Mouse (Mus musculus) right cerebral cortex, postnatal 25 days (tissue): ENCODE results near the gene Cd36.
"Not testable (repeated sequence)": the region's sequence is repeated elsewhere in the genome, so short reads cannot be mapped to it uniquely, and the experiment has no call there.

Experiments
- DNase-seq: peaks from one replicate; pipeline ENCODE4 v3.0.0; 2022

Gene Cd36

GRCm38 (mm10) chr5:17888598-17888997 lies at the start of gene Cd36:
Gene Cd36 (minus strand): TSS chr5:17888801.
- DNase-seq: no peak

- no peak for DNase-seq
These were observed 45.9 kb upstream of the Cd36 start for GRCm38 (mm10) chr5:17934501-17934900.

GRCm38 (mm10) chr5:17931588-17931987 lies 43.0 kb upstream of the Cd36 start:
- not testable (repeated sequence) for DNase-seq

DNA sequence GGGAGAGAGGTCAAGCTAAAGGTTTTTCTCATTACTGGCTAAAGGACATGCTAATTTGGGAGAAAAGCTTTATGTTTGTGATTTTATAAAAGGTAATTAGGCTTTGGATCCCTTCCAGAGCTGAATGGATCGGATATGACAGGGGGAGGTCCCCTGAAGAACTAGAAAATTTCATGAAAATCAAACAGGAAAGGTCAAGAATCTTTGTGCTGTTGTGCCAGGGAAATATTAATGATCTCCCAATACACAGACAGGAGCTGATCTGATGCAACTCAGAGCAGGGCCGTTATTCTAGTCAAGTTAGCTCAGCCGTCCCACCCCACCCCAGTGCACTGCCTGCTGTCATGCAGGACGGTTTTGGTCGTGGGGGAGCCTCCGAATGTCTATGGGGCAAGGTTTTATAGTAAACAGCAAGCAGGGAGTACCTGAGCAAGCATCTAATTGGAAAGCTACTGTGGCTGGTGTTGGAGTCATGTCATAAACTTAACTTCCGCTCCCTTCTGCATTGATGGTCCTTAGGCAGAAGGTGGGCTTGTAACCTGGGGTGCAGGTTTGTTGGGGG lies 40.5 kb upstream of the Cd36 start:
- no peak for DNase-seq

- no peak for DNase-seq
These were observed 39.9 kb upstream of the Cd36 start for GRCm38 (mm10) chr5:17928471-17928870.

DNA sequence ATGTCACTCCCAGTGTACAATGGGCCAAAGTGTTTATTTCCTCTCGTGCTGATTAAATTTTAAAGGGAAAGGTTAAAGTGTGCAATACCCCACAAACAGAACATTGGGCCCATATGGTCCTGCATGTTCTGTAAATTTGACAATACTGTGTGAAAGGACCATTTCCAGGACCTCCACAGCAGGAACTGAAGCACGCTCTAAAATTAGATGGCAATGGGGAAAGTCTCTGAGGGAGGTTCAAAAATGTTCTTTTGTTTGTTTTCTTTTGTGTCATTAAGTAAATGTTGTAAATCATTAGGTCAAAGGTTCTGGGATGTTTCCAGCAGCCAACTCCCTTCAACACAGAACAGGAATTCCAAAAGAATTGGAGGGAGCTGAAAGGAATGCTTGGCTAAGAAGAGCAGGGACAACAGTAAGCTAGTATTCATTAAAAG lies 35.5 kb upstream of the Cd36 start:
- no peak for DNase-seq

GRCm38 (mm10) chr5:17923648-17924047 lies 35.0 kb upstream of the Cd36 start:
- no peak for DNase-seq

DNA sequence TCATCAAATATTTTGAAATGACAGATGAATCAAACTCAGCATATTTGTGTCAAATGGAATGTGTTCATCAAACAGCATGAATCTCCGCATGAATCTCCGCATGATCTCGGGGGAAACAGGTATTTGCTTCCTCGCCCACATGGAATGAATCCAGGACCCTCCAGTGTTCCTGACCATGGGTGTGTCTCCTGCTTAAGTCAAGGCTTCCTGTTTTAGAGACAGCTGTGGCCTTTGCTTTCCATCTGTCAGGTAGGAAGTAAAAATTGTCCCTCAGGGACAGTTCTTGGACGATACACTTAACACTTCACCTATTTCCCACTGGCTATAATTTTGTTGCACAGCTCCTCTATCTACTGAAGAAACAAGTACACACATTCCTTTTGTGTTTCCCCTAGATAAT lies 30.4 kb upstream of the Cd36 start:
- no peak for DNase-seq

- no peak for DNase-seq
These were observed 16.2 kb upstream of the Cd36 start for GRCm38 (mm10) chr5:17904766-17905165.

- no peak for DNase-seq
These were observed 10.3 kb upstream of the Cd36 start for GRCm38 (mm10) chr5:17898948-17899347.

DNA sequence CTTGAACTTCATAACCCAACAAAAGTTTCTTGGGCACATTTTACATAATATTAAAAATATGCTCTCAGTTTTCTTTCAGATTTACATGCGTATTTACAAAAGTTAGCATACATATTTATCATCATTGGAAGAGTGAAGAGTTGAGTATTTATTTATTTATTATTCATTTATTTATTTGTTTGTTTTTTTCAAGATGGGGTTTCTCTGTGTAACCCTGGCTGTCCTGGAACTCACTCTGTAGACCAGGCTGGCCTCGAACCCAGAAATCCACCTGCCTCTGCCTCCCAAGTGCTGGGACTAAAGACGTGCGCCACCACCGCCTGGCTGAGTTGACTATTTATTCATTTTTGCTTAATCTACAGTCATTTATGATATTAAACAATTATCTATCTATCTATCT lies 9.0 kb upstream of the Cd36 start:
- DNase-seq: not testable (repeated sequence)

GRCm38 (mm10) chr5:17893577-17894172 lies 5.1 kb upstream of the Cd36 start:
- DNase-seq: no peak

- DNase-seq: no peak
These were observed 690 bp upstream of the Cd36 start for GRCm38 (mm10) chr5:17889291-17889690.

DNA sequence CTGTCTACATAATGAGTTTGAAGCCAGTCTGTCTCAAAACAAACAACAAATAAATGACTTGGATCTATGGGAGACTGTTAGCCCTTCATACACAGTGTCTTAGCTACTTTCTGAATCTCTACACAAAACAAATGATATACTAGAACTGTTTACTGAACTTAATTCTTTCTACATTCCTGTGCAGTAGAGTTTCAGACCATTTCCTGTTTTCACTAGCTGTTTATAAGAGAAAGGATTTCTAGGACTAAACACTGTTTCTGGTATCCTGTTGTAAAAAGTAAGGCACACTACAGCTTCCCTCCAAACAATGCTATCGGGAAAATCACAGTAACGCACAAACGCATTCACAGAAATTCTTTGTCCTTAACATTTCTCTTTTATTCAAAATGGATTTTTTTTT lies 2.2 kb downstream of the Cd36 start:
- no peak for DNase-seq

- DNase-seq: no peak
These were observed 5.2 kb downstream of the Cd36 start for GRCm38 (mm10) chr5:17883357-17883875.

- DNase-seq: no peak
These were observed 7.1 kb downstream of the Cd36 start for GRCm38 (mm10) chr5:17881542-17881896.

DNA sequence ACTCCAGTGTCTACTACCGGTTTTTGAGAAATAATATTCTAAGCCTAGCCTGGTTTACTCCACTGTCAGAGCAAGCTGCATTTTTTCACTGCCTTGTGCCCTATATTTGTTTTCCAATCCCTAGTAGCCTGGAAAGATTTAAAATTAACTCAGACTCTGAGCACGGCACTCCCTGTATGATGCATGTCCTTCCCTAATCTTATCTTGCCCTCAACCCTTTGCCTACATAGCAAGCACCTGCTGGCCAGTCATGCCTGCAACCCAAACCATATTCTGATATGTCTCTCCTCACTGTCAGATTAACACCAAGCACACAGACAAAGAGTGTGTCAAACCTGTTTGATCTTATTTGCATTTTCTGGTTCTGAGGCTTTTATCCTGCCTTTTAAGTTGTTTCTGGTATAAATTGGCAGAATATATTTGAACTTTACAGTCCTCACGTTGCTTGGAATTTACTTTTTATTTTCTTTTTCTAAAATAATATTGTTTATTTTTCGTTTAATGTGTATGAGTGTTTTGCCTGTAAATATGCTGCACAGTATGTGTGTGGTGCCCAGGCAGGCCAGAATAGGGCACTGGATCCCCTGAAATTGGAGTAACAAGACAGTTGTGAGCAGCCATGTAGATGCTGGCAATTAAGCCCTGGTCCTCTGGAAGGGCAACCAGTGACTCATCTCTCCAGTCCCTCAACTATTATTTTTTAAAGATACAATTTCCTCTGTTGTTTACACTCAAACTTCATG lies 7.6 kb downstream of the Cd36 start:
- DNase-seq: no peak

DNA sequence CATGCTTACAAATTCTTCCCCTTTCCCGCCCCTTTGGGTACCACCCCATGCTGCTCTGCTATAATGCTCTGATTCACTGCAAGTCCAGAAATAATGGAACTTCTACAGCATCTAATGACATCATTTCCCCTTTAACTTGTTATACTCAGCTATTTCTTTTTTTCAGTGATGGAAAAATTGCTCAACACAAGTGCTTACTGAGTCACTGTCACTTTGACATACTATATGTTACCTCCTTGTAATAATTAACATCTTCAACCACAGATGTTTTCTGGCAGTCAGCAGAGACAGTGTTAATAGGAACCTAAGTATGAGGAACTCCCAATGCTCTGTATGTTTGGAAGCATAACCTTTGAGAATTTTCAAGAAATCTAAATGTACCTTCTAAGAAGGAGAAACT lies 8.7 kb downstream of the Cd36 start:
- DNase-seq: no peak

GRCm38 (mm10) chr5:17877044-17877443 lies 11.6 kb downstream of the Cd36 start:
- no peak for DNase-seq

- DNase-seq: no peak
These were observed 12.0 kb downstream of the Cd36 start for GRCm38 (mm10) chr5:17876637-17877036.

DNA sequence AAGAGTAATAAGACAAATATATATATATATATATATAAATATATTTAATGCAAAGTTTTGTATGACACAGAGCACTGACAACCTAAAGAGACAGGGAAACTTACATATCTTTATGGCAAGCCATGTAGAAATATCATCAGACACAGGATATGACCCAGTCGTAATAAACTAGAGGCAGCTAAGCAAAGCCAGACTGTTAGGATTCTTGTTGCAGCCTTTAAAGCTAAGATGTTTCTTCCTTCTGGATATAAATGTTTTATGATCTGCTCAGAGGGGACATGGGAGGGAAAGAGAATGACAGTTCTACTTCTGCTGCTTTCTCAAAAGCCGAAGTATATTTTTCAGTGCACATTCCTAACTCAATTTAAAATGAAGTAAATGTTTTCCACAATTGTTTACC lies 14.3 kb downstream of the Cd36 start:
- DNase-seq: no peak

DNA sequence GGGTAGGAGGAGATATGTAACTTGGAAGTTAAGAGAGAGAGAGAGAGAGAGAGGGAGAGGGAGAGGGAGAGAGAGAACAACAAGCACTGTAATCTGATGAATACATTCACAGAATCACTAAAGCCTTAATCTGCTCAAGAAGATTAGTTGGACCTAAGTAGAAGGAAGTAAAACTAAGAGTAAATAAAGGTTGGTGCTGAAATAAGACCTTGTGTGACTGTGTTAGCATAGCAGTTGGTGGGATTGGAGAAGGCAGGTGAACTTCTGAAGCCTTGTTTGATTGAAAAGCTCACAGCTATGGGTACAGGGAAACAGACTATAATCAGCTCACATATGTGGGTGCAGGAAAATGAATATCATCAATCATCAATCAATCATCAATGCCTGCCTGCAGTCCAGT lies 23.2 kb downstream of the Cd36 start:
- DNase-seq: no peak

- no peak for DNase-seq
These were observed 25.5 kb downstream of the Cd36 start for GRCm38 (mm10) chr5:17863085-17863484.

GRCm38 (mm10) chr5:17858399-17858798 lies 30.2 kb downstream of the Cd36 start:
- no peak for DNase-seq
